Comparison of ENCODE assay signal across 10 mouse cellular contexts in genomic region chr7:130262528-130263232, GRCm38 (mm10).
DNase-seq lines count a peak whose midpoint lies in the region; ATAC-seq and TF ChIP-seq lines count a peak whose summit lies in the region.
"Had no signal": no experiment of that assay in that cellular context is flagged by ENCODE, and none has a peak within 500 bp of the region (broad histone marks: within the 10 kb centered on the region; RNA-seq: fewer than 3 reads in every experiment).

No protein-coding gene starts in this region.

- TF ChIP-seq POLR2A in liver, adult 2 months (IDR thresholded peaks at IDR 0.05; ENCODE audit: extremely low read depth, insufficient read depth, low read length): no peak
- TF ChIP-seq POLR2A in olfactory bulb, adult 2 months (IDR thresholded peaks at IDR 0.05; ENCODE audit: insufficient read depth, low read depth, low read length): no peak

- DNase-seq in liver, adult 2 months (ENCODE audit: extremely low read depth, low read depth, low spot score): no peak
- DNase-seq in liver: no peak
- no peak for DNase-seq in forebrain, embryonic 11.5 days (ENCODE audit: low spot score)
- no peak for DNase-seq in limb, embryonic 11.5 days (ENCODE audit: low spot score)
- DNase-seq in thymus, postnatal 25 days: no peak
- no peak for DNase-seq in layer of hippocampus, postnatal 25 days (ENCODE audit: extremely low spot score in 1 of 2, low spot score in 1 of 2)
- DNase-seq in cerebellum, adult 11 months: no peak
- DNase-seq: cerebellum, adult 18-20 months had no signal

- H3K36me3 ChIP-seq in liver, adult 2 months (ENCODE audit: control insufficient read depth, insufficient read depth, low read length): no peaks in the 10 kb centered on the region
- no peaks in the 10 kb centered on the region; the same call in 1 of the 2 replicates for H3K36me3 ChIP-seq in forebrain, embryonic 11.5 days (ENCODE audit: control insufficient read depth, insufficient read depth, low read length)
- H3K36me3 ChIP-seq in limb, embryonic 11.5 days (ENCODE audit: control insufficient read depth, insufficient read depth, low read length): no peaks in the 10 kb centered on the region

- ATAC-seq in forebrain, embryonic 11.5 days (replicated peaks; ENCODE audit: low FRiP score): no peak
- ATAC-seq in limb, embryonic 11.5 days (ENCODE audit: insufficient number of reproducible peaks, low FRiP score, low TSS enrichment, low read depth): no peak
- ATAC-seq: Patski had no signal

- H3K4me2 ChIP-seq in forebrain, embryonic 11.5 days (ENCODE audit: low read depth, low read length, severe bottlenecking): peak overlapping the region; percentile 57
- H3K4me2 ChIP-seq in limb, embryonic 11.5 days (ENCODE audit: low read depth, severe bottlenecking): peak overlapping the region; percentile 85

- WGBS in liver, adult 2 months: 70% methylated on average over 17 of the region's 17 CpGs
- 13% methylated on average over 17 of the region's 17 CpGs for WGBS in forebrain, embryonic 11.5 days
- WGBS in limb, embryonic 11.5 days: 28% methylated on average over 17 of the region's 17 CpGs
- 21% methylated on average over 17 of the region's 17 CpGs for WGBS in olfactory bulb, adult 2 months

- no peaks in the 10 kb centered on the region for H3K27me3 ChIP-seq in liver, adult 2 months (ENCODE audit: control insufficient read depth, insufficient read depth, low read length)
- H3K27me3 ChIP-seq in forebrain, embryonic 11.5 days (ENCODE audit: control insufficient read depth, insufficient read depth, low read length): peaks cover 20% of the 10 kb centered on the region
- H3K27me3 ChIP-seq in limb, embryonic 11.5 days (ENCODE audit: control insufficient read depth, insufficient read depth, low read length): peaks cover 2% of the 10 kb centered on the region; the same call in 1 of the 2 replicates
- H3K27me3 ChIP-seq: Patski had no signal

- H3K9ac ChIP-seq in liver, adult 2 months (ENCODE audit: low read depth, low read length): no peak overlapping the region
- H3K9ac ChIP-seq in forebrain, embryonic 11.5 days (ENCODE audit: low read length): peak overlapping the region; percentile 91
- 0 out of 2 replicates have a peak overlapping the region, but pooled peaks have one; percentile 5 for H3K9ac ChIP-seq in limb, embryonic 11.5 days (ENCODE audit: low read length)

- no peak overlapping the region for H3K27ac ChIP-seq in liver, adult 2 months (replicated peaks; ENCODE audit: insufficient read depth, low read depth, low read length)
- H3K27ac ChIP-seq in forebrain, embryonic 11.5 days (ENCODE audit: low read depth, low read length): no peak overlapping the region
- H3K27ac ChIP-seq in limb, embryonic 11.5 days (replicated peaks; ENCODE audit: low read depth, low read length): no peak overlapping the region
- H3K27ac ChIP-seq in olfactory bulb, adult 2 months (ENCODE audit: insufficient read depth, low read depth, low read length): peak overlapping the region; percentile 91

- peak overlapping the region; percentile 13 for H3K4me3 ChIP-seq in liver, adult 2 months (ENCODE audit: insufficient read depth, low read depth, low read length)
- peak overlapping the region; percentile 54 for H3K4me3 ChIP-seq in forebrain, embryonic 11.5 days (ENCODE audit: low read depth, low read length)
- H3K4me3 ChIP-seq in limb, embryonic 11.5 days (ENCODE audit: low read depth, low read length): peak overlapping the region; percentile 82; the same call in 1 of the 2 replicates
- H3K4me3 ChIP-seq in olfactory bulb, adult 2 months (ENCODE audit: insufficient read depth, low read depth, low read length): peak overlapping the region; percentile 59

- no peaks in the 10 kb centered on the region for H3K9me3 ChIP-seq in forebrain, embryonic 11.5 days (ENCODE audit: control insufficient read depth, low read length)
- H3K9me3 ChIP-seq in limb, embryonic 11.5 days (ENCODE audit: control insufficient read depth, low read length): no peaks in the 10 kb centered on the region

- peaks cover 5% of the 10 kb centered on the region for H3K4me1 ChIP-seq in liver, adult 2 months (ENCODE audit: control insufficient read depth, insufficient read depth, low read length)
- peaks cover 53% of the 10 kb centered on the region for H3K4me1 ChIP-seq in forebrain, embryonic 11.5 days (replicated peaks; ENCODE audit: control insufficient read depth, insufficient read depth, low read length)
- H3K4me1 ChIP-seq in limb, embryonic 11.5 days (ENCODE audit: control insufficient read depth, insufficient read depth, low read length): peaks cover 38% of the 10 kb centered on the region
- peaks cover 24% of the 10 kb centered on the region for H3K4me1 ChIP-seq in olfactory bulb, adult 2 months (ENCODE audit: control insufficient read depth, insufficient read depth, low read length)

- TF ChIP-seq CTCF in liver, adult 2 months (IDR thresholded peaks at IDR 0.05; ENCODE audit: low read depth, low read length): no peak
- no peak for TF ChIP-seq CTCF in olfactory bulb, adult 2 months (IDR thresholded peaks at IDR 0.05; ENCODE audit: insufficient read depth, low read depth, low read length)

- H3K79me2 ChIP-seq in liver, adult 2 months (ENCODE audit: control insufficient read depth, insufficient read depth, low read length): peaks cover 26% of the 10 kb centered on the region; the same call in 1 of the 2 replicates

Comparison
In these comparisons a context has a peak if more than half of its experiments do, and no peak if none do; other contexts are left out.
1. H3K4me3 ChIP-seq: peak in every context shown above with its lines; median percentile 82 in limb, embryonic 11.5 days; 59 in olfactory bulb, adult 2 months; 54 in forebrain, embryonic 11.5 days; 13 in liver, adult 2 months.